Mouse (Mus musculus) liver, postnatal 0 days (tissue): ENCODE measurements around the gene Art2b.

ENCODE experiments used
- CTCF ChIP-seq: sonication (generic); IDR thresholded peaks from 2 replicates; pipeline ENCODE4 v1.5.1; 2016; ENCODE audit warnings: antibody characterized with exemption, low read depth
- EP300 ChIP-seq: IDR thresholded peaks from 2 replicates; pipeline ENCODE4 v1.6.1; 2016; ENCODE audit warnings: antibody characterized with exemption, low read depth, mild to moderate bottlenecking

DNA sequence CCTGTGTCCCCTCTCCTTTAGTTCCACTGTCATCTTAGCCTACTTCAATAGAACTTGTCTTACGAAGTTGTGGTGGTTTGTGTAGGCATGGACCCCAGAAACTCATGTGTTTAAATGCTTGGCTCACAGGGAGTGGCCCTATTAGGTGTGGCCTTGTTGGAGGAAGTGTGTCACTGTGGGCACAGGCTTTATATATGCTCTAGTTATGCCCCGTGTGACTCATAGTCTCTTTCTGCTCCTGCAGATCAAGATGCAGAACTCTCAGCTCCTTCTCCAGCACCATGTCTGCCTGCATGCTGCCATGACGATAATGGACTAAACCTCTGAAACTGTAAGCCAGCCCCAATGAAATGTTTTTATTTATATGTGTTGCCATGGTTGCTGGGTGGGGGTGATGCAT lies 37.7 kb downstream of the Art2b start:
- no peak for TF ChIP-seq CTCF
- no peak for TF ChIP-seq EP300
